Mouse (Mus musculus) cerebellum, adult 2 months (tissue): ENCODE results near the gene Hectd2. TPM values are rescaled to one million over a fixed set of nuclear protein-coding genes. Genes with fewer than 3 reads are reported as not detected.
A peak's percentile ranks its signal among the peaks of the same experiment; 100 is the strongest.

Experiments used
- DNase-seq, 2 experiments: peaks; one replicate each; pipeline ENCODE4 v3.0.0; 2021
- H3K27ac ChIP-seq: fragments of 200-500 bp; 2 replicates; pipeline ENCODE4 v1.5.1; 2012; ENCODE audit warnings: low read length, control low read depth, inconsistent platforms; ENCODE audit not compliant: insufficient read depth
- H3K27me3 ChIP-seq: fragments of 200-500 bp; 2 replicates; pipeline ENCODE4 v1.6.1; 2012; ENCODE audit warnings: inconsistent platforms, mild to moderate bottlenecking, low read length, moderate library complexity; ENCODE audit not compliant: control insufficient read depth, insufficient read depth
- H3K4me1 ChIP-seq: fragments of 200-500 bp; 2 replicates; pipeline ENCODE4 v1.6.1; 2011; ENCODE audit warnings: low read length; ENCODE audit not compliant: control insufficient read depth, insufficient read depth
- H3K4me3 ChIP-seq: fragments of 200-500 bp; replicated peaks from 2 replicates; pipeline ENCODE3; 2011; ENCODE audit warnings: mild to moderate bottlenecking, low read depth, low read length, control low read depth; ENCODE audit not compliant: insufficient read depth
- CTCF ChIP-seq: fragments of 200-500 bp; IDR thresholded peaks from 2 replicates; pipeline ENCODE4 v1.5.1; 2011; ENCODE audit warnings: low read depth, mild to moderate bottlenecking, control low read depth, low read length, moderate library complexity, borderline replicate concordance; ENCODE audit not compliant: insufficient read depth
- POLR2A ChIP-seq: fragments of 200-500 bp; IDR thresholded peaks from 2 replicates; pipeline ENCODE4 v1.6.1; 2011; ENCODE audit warnings: low read length, control low read depth, borderline replicate concordance; ENCODE audit not compliant: insufficient read depth
- WGBS: fragments of 180-500 bp; shearing (Covaris S2); methylation state at CpG from one replicate; pipeline ENCODE4 v1.1.7; 2018; 5-methylcytosine and 5-hydroxymethylcytosine counted together
- polyA plus RNA-seq: library from polyadenylated mRNA; depleted of rRNA; stranded (reverse); fragments of >200 nt; gene quantifications from 2 replicates; pipeline ENCODE4 v1.2.3, GENCODE M21; 2012

The Hectd2 gene
- polyA plus RNA-seq, 1 experiment = 8.6 TPM

- Histone ChIP-seq H3K27me3 (no peaks in the 10 kb centered on the region), H3K4me1 (no peaks in the 10 kb centered on the region; the same call in 1 of the 2 replicates), H3K27ac (peak overlapping the region; percentile 22; the same call in 1 of the 2 replicates), H3K4me3 (peak overlapping the region; percentile 47)
- 10% methylated on average over 17 of the region's 17 CpGs for WGBS
- peak; percentile 66 to 70 for DNase-seq
- peak; percentile 32; the same call in 1 of the 2 replicates for TF ChIP-seq POLR2A
- no peak for TF ChIP-seq CTCF
These were observed 20.3 kb upstream of the Hectd2 start for GRCm38 (mm10) chr19:36534011-36534765.

GRCm38 (mm10) chr19:36534766-36535140 lies 19.7 kb upstream of the Hectd2 start:
- Histone ChIP-seq H3K4me3 (peak overlapping the region; percentile 47), H3K27ac (peak overlapping the region; percentile 22; the same call in 1 of the 2 replicates), H3K27me3 (no peaks in the 10 kb centered on the region), H3K4me1 (no peaks in the 10 kb centered on the region; the same call in 1 of the 2 replicates)
- 1% methylated on average over 8 of the region's 8 CpGs for WGBS
- DNase-seq = peak; percentile 79 to 86
- TF ChIP-seq POLR2A (no peak), CTCF (no peak)

- no peak for DNase-seq
- Histone ChIP-seq H3K4me1 (no peaks in the 10 kb centered on the region; the same call in 1 of the 2 replicates), H3K27me3 (no peaks in the 10 kb centered on the region), H3K27ac (no peak overlapping the region), H3K4me3 (peak overlapping the region; percentile 47)
- 49% methylated on average over 2 of the region's 2 CpGs for WGBS
- TF ChIP-seq CTCF (no peak), POLR2A (no peak)
These were observed 19.3 kb upstream of the Hectd2 start for GRCm38 (mm10) chr19:36535186-36535585.

- no peak for DNase-seq
These were observed 18.6 kb upstream of the Hectd2 start for GRCm38 (mm10) chr19:36535878-36536277.

GRCm38 (mm10) chr19:36536929-36537328 lies 17.5 kb upstream of the Hectd2 start:
- no peak overlapping the region for H3K27ac ChIP-seq
- TF ChIP-seq POLR2A = no peak
- TF ChIP-seq CTCF = no peak
- 87% methylated on average over 11 of the region's 11 CpGs for WGBS
- H3K27me3 ChIP-seq = no peaks in the 10 kb centered on the region
- H3K4me3 ChIP-seq = no peak overlapping the region
- DNase-seq = no peak
- H3K4me1 ChIP-seq = no peaks in the 10 kb centered on the region; the same call in 1 of the 2 replicates

More at GRCm38 (mm10) chr19:36535878-36536277, 18.6 kb upstream of the Hectd2 start:
- H3K27ac ChIP-seq = no peak overlapping the region
- no peaks in the 10 kb centered on the region; the same call in 1 of the 2 replicates for H3K4me1 ChIP-seq
- H3K4me3 ChIP-seq = no peak overlapping the region
- no peaks in the 10 kb centered on the region for H3K27me3 ChIP-seq
- 60% methylated on average over 6 of the region's 6 CpGs for WGBS
- TF ChIP-seq POLR2A (no peak), CTCF (no peak)

- H3K27ac ChIP-seq = no peak overlapping the region
- TF ChIP-seq CTCF (peak; percentile 40; the same call in 1 of the 2 replicates), POLR2A (no peak)
- no peaks in the 10 kb centered on the region for H3K27me3 ChIP-seq
- DNase-seq = peak; percentile 35 to 51
- 3% methylated on average over 4 of the region's 4 CpGs for WGBS
- no peaks in the 10 kb centered on the region; the same call in 1 of the 2 replicates for H3K4me1 ChIP-seq
- no peak overlapping the region for H3K4me3 ChIP-seq
These were observed 15.9 kb upstream of the Hectd2 start for GRCm38 (mm10) chr19:36538528-36538927.

GRCm38 (mm10) chr19:36539311-36539710 lies 15.1 kb upstream of the Hectd2 start:
- H3K27me3 ChIP-seq = no peaks in the 10 kb centered on the region
- no peaks in the 10 kb centered on the region; the same call in 1 of the 2 replicates for H3K4me1 ChIP-seq
- no peak for TF ChIP-seq CTCF
- TF ChIP-seq POLR2A = no peak
- no peak for DNase-seq
- WGBS = 98% methylated on average over 2 of the region's 2 CpGs
- H3K4me3 ChIP-seq = no peak overlapping the region
- no peak overlapping the region for H3K27ac ChIP-seq

- TF ChIP-seq CTCF (no peak), POLR2A (no peak)
- no peak overlapping the region for H3K27ac ChIP-seq
- WGBS = 67% methylated on average over 10 of the region's 10 CpGs
These were observed 14.3 kb upstream of the Hectd2 start for GRCm38 (mm10) chr19:36540012-36540606.

More at GRCm38 (mm10) chr19:36540012-36540606, 14.3 kb upstream of the Hectd2 start:
- no peak for DNase-seq
- no peaks in the 10 kb centered on the region for H3K4me1 ChIP-seq
- no peak overlapping the region for H3K4me3 ChIP-seq
- no peaks in the 10 kb centered on the region for H3K27me3 ChIP-seq
